Mouse (Mus musculus): ENCODE data around the gene Lbhd1. TPM values are rescaled to one million over a fixed set of nuclear protein-coding genes. Genes with fewer than 3 reads are reported as not detected.

The Lbhd1 gene
- polyA plus RNA-seq, 1 experiment from 2014 or later = 39.1 TPM

Small RNA genes lying within 50 kb of the gene (microRNA-seq; reads per million reads assigned to microRNA genes)
- not detected for gene Mir5136

Other genes with a start within 250 kb of the Lbhd1 start
- gene Chrm1, start 219.9 kb upstream of the Lbhd1 start, polyA plus RNA-seq (2015; fragmentation: Nextera tagmentation; extraction: Ambion mirVana) = 0.02 and 0.11 TPM in 2 replicates
- gene Slc3a2, start 160.4 kb upstream of the Lbhd1 start, polyA plus RNA-seq (2015; fragmentation: Nextera tagmentation; extraction: Ambion mirVana) = 91.8 and 105 TPM in 2 replicates
- 53.3 and 53.8 TPM in 2 replicates for gene Wdr74, start 147.9 kb upstream of the Lbhd1 start, polyA plus RNA-seq (2015; fragmentation: Nextera tagmentation; extraction: Ambion mirVana)
- gene 1700092M07Rik, start 143.0 kb upstream of the Lbhd1 start, polyA plus RNA-seq (2015; fragmentation: Nextera tagmentation; extraction: Ambion mirVana) = 0.46 and 1.1 TPM in 2 replicates
- 78.0 and 83.1 TPM in 2 replicates for gene Stx5a, start 142.3 kb upstream of the Lbhd1 start, polyA plus RNA-seq (2015; fragmentation: Nextera tagmentation; extraction: Ambion mirVana)
- 59.7 and 64.4 TPM in 2 replicates for gene Nxf1, start 126.7 kb upstream of the Lbhd1 start, polyA plus RNA-seq (2015; fragmentation: Nextera tagmentation; extraction: Ambion mirVana)
- gene Tmem223, start 112.7 kb upstream of the Lbhd1 start, polyA plus RNA-seq (2015; fragmentation: Nextera tagmentation; extraction: Ambion mirVana) = 119 and 130 TPM in 2 replicates
- gene Tmem179b, start 109.3 kb upstream of the Lbhd1 start, polyA plus RNA-seq (2015; fragmentation: Nextera tagmentation; extraction: Ambion mirVana) = 60.2 and 82.2 TPM in 2 replicates
- 10.3 and 11.8 TPM in 2 replicates for gene Taf6l, start 97.3 kb upstream of the Lbhd1 start, polyA plus RNA-seq (2015; fragmentation: Nextera tagmentation; extraction: Ambion mirVana)
- 86.5 and 92.5 TPM in 2 replicates for gene Polr2g, start 85.2 kb upstream of the Lbhd1 start, polyA plus RNA-seq (2015; fragmentation: Nextera tagmentation; extraction: Ambion mirVana)
- gene Zbtb3, start 81.2 kb upstream of the Lbhd1 start, polyA plus RNA-seq (2015; fragmentation: Nextera tagmentation; extraction: Ambion mirVana) = 2.0 and 2.7 TPM in 2 replicates
- gene Ttc9c, start 64.4 kb upstream of the Lbhd1 start, polyA plus RNA-seq (2015; fragmentation: Nextera tagmentation; extraction: Ambion mirVana) = 22.0 and 26.5 TPM in 2 replicates
- 3.1 and 3.3 TPM in 2 replicates for gene Hnrnpul2, start 63.7 kb upstream of the Lbhd1 start, polyA plus RNA-seq (2015; fragmentation: Nextera tagmentation; extraction: Ambion mirVana)
- gene AC129217.1, start 54.0 kb upstream of the Lbhd1 start, polyA plus RNA-seq (2015; fragmentation: Nextera tagmentation; extraction: Ambion mirVana) = not detected in 2 replicates
- gene Bscl2, start 46.3 kb upstream of the Lbhd1 start, polyA plus RNA-seq (2015; fragmentation: Nextera tagmentation; extraction: Ambion mirVana) = 45.3 and 49.0 TPM in 2 replicates
- gene Gng3, start 44.5 kb upstream of the Lbhd1 start, polyA plus RNA-seq (2015; fragmentation: Nextera tagmentation; extraction: Ambion mirVana) = 0.31 and 0.96 TPM in 2 replicates
- gene Lrrn4cl, start 33.0 kb upstream of the Lbhd1 start, polyA plus RNA-seq (2015; fragmentation: Nextera tagmentation; extraction: Ambion mirVana) = 9.4 and 10.6 TPM in 2 replicates
- 166 and 171 TPM in 2 replicates for gene Ubxn1, start 12.2 kb upstream of the Lbhd1 start, polyA plus RNA-seq (2015; fragmentation: Nextera tagmentation; extraction: Ambion mirVana)
- gene Uqcc3, start 2.8 kb upstream of the Lbhd1 start, polyA plus RNA-seq (2015; fragmentation: Nextera tagmentation; extraction: Ambion mirVana) = 49.7 and 50.5 TPM in 2 replicates
- not detected in 2 replicates for gene Gm49403, start 198 bp downstream of the Lbhd1 start, polyA plus RNA-seq (2015; fragmentation: Nextera tagmentation; extraction: Ambion mirVana)
- 43.6 and 48.9 TPM in 2 replicates for gene 1810009A15Rik, start 5.1 kb downstream of the Lbhd1 start, polyA plus RNA-seq (2015; fragmentation: Nextera tagmentation; extraction: Ambion mirVana)
- gene Gm49416, start 5.2 kb downstream of the Lbhd1 start, polyA plus RNA-seq (2015; fragmentation: Nextera tagmentation; extraction: Ambion mirVana) = not detected in 2 replicates
- 17.3 and 17.5 TPM in 2 replicates for gene Ints5, start 9.3 kb downstream of the Lbhd1 start, polyA plus RNA-seq (2015; fragmentation: Nextera tagmentation; extraction: Ambion mirVana)
- 33.1 and 33.2 TPM in 2 replicates for gene Ganab, start 14.3 kb downstream of the Lbhd1 start, polyA plus RNA-seq (2015; fragmentation: Nextera tagmentation; extraction: Ambion mirVana)
- 24.3 and 24.5 TPM in 2 replicates for gene B3gat3, start 36.6 kb downstream of the Lbhd1 start, polyA plus RNA-seq (2015; fragmentation: Nextera tagmentation; extraction: Ambion mirVana)
- 3.6 and 4.3 TPM in 2 replicates for gene Rom1, start 45.6 kb downstream of the Lbhd1 start, polyA plus RNA-seq (2015; fragmentation: Nextera tagmentation; extraction: Ambion mirVana)
- 22.1 and 22.6 TPM in 2 replicates for gene Eml3, start 45.8 kb downstream of the Lbhd1 start, polyA plus RNA-seq (2015; fragmentation: Nextera tagmentation; extraction: Ambion mirVana)
- gene Mta2, start 58.1 kb downstream of the Lbhd1 start, polyA plus RNA-seq (2015; fragmentation: Nextera tagmentation; extraction: Ambion mirVana) = 63.5 and 67.4 TPM in 2 replicates
- gene Tut1, start 70.1 kb downstream of the Lbhd1 start, polyA plus RNA-seq (2015; fragmentation: Nextera tagmentation; extraction: Ambion mirVana) = 13.0 and 13.9 TPM in 2 replicates
- 257 TPM in 2 replicates for gene Eef1g, start 83.3 kb downstream of the Lbhd1 start, polyA plus RNA-seq (2015; fragmentation: Nextera tagmentation; extraction: Ambion mirVana)
- gene Ahnak, start 105.6 kb downstream of the Lbhd1 start, polyA plus RNA-seq (2015; fragmentation: Nextera tagmentation; extraction: Ambion mirVana) = 99.1 and 107 TPM in 2 replicates
- gene Scgb1a1, start 204.2 kb downstream of the Lbhd1 start, polyA plus RNA-seq (2015; fragmentation: Nextera tagmentation; extraction: Ambion mirVana) = 0.30 TPM in 1 of 2 replicates, not detected in the other